Mouse (Mus musculus): Measurements from ENCODE around the gene Ppara. TPM values are rescaled to one million over a fixed set of nuclear protein-coding genes. Genes with fewer than 3 reads are reported as not detected.

Gene Ppara
- polyA plus RNA-seq, 1 experiment from 2014 or later = 20.5 TPM

GRCm38 (mm10) chr15:85705566-85706332 lies 29.0 kb upstream of the Ppara start:
- Histone ChIP-seq H3K27ac (no peak overlapping the region), H3K4me1 (replicated peaks) (peaks cover 20% of the 10 kb centered on the region), H3K4me2 (no peak overlapping the region), H3K4me3 (no peak overlapping the region), H3K27me3 (no peaks in the 10 kb centered on the region), H3K9ac (no peak overlapping the region), H3K9me3 (replicated peaks) (no peaks in the 10 kb centered on the region), H3K36me3 (peaks cover 47% of the 10 kb centered on the region)
- WGBS = 74% methylated on average over 13 of the region's 13 CpGs
- no peak for ATAC-seq (replicated peaks; ENCODE audit: insufficient number of reproducible peaks, insufficient read depth, low FRiP score, low read depth)

DNA sequence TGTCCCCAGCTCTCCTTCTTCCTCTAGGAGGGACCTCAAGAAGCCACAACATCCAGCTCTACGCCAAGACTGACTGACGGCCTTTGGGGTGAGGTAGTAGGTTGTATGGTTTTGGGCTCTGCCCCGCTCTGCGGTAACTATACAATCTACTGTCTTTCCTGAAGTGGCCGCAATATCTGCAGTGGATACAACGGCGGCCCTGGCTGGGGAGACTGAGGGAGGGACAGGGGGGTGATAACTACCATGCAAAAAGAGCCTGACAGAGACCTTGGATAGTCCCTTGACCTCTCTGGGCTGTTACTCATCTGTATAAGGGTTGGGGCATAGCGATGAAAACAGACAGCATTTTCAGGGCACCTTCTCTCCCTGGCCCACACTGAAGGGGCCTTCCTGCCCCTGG lies 28.3 kb upstream of the Ppara start:
- peaks cover 40% of the 10 kb centered on the region for H3K36me3 ChIP-seq
- H3K4me1 ChIP-seq (replicated peaks) = peaks cover 20% of the 10 kb centered on the region
- peaks cover 5% of the 10 kb centered on the region for H3K27me3 ChIP-seq
- no peak overlapping the region for H3K4me2 ChIP-seq
- ATAC-seq (replicated peaks; ENCODE audit: insufficient number of reproducible peaks, insufficient read depth, low FRiP score, low read depth) = no peak
- no peak overlapping the region for H3K9ac ChIP-seq
- no peak overlapping the region for H3K27ac ChIP-seq
- no peaks in the 10 kb centered on the region for H3K9me3 ChIP-seq (replicated peaks)
- H3K4me3 ChIP-seq = no peak overlapping the region
- WGBS = 84% methylated on average over 8 of the region's 8 CpGs

DNA sequence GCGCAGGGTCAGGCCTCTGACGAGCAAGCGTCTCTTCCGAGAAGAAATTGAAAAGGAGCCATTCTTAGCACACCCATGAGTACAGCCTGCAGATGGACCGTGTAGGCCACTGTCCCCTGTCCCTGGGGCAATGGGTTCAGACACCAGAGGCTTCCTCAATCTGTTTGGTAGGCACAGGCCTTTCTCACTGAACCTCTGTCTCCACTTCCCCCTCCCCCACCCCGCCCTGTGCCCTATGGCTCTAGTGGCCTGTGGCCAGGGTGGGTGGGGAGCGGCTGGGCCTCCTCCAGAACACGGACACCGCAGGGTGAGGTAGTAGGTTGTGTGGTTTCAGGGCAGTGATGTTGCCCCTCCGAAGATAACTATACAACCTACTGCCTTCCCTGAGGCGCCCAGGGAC lies 27.8 kb upstream of the Ppara start:
- Histone ChIP-seq H3K9me3 (replicated peaks) (no peaks in the 10 kb centered on the region), H3K4me1 (replicated peaks) (peaks cover 20% of the 10 kb centered on the region), H3K9ac (no peak overlapping the region), H3K27me3 (peaks cover 9% of the 10 kb centered on the region), H3K27ac (no peak overlapping the region), H3K36me3 (peaks cover 36% of the 10 kb centered on the region), H3K4me3 (no peak overlapping the region), H3K4me2 (no peak overlapping the region)
- no peak for ATAC-seq (replicated peaks; ENCODE audit: insufficient number of reproducible peaks, insufficient read depth, low FRiP score, low read depth)
- 89% methylated on average over 11 of the region's 11 CpGs for WGBS

DNA sequence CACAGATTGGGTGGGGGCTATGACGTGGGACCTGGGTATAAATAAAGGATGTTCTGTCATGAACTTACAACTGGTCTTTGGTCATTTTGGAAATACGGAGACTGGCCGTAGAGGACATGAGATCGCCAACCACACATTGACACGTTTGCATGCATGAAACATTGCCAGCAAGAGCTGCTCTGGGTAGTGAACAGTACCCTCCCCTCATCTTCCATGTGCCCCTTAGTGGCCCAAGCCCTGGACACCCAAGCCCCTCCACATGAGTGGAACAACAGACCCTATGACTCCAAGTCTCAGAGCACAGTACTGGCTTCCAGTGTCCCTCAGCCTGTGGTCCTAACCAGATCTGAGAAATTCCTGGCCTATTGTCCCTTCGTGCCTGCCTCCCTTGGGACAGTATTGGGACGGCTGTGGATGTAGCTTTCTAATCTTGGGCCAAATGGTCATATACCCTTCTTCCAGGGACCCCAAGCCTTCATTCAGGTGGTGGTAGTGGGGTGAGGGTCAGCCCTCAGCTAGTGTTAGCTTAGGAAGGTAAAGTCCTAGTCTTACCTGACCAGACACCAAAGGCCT lies 27.2 kb upstream of the Ppara start:
- WGBS = 82% methylated on average over 7 of the region's 7 CpGs
- Histone ChIP-seq H3K9me3 (replicated peaks) (no peaks in the 10 kb centered on the region), H3K4me2 (no peak overlapping the region), H3K27me3 (peaks cover 9% of the 10 kb centered on the region), H3K4me1 (replicated peaks) (peaks cover 16% of the 10 kb centered on the region), H3K9ac (no peak overlapping the region), H3K4me3 (no peak overlapping the region), H3K27ac (no peak overlapping the region), H3K36me3 (peaks cover 31% of the 10 kb centered on the region)
- no peak for ATAC-seq (replicated peaks; ENCODE audit: insufficient number of reproducible peaks, insufficient read depth, low FRiP score, low read depth)

DNA sequence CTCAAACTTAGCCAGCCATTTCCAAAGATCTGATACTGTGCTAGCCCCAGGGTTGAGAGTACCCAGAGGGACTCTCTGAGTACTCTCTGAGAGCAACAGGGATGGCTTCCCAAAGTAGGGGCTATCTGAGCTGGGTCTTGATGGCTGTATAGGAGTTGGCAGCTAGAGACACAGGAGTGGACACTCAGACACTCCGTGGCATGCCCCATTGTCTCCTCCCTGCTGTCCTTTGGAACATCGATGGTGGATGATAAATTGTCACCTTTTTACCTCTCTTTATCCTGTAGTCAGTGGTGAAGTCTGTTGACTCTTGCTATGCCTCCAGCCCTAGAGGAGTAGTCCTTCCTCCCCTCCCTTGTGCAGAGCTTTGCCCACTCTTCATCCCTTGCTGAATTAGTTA lies 26.6 kb upstream of the Ppara start:
- H3K36me3 ChIP-seq = peaks cover 24% of the 10 kb centered on the region
- no peak for ATAC-seq (replicated peaks; ENCODE audit: insufficient number of reproducible peaks, insufficient read depth, low FRiP score, low read depth)
- peaks cover 11% of the 10 kb centered on the region for H3K27me3 ChIP-seq
- no peak overlapping the region for H3K9ac ChIP-seq
- H3K27ac ChIP-seq = no peak overlapping the region
- 90% methylated on average over 2 of the region's 2 CpGs for WGBS
- H3K9me3 ChIP-seq (replicated peaks) = no peaks in the 10 kb centered on the region
- no peak overlapping the region for H3K4me2 ChIP-seq
- H3K4me3 ChIP-seq = no peak overlapping the region
- peaks cover 13% of the 10 kb centered on the region for H3K4me1 ChIP-seq (replicated peaks)

GRCm38 (mm10) chr15:85708843-85709242 lies 25.9 kb upstream of the Ppara start:
- Histone ChIP-seq H3K27me3 (peaks cover 11% of the 10 kb centered on the region), H3K4me2 (no peak overlapping the region), H3K4me3 (no peak overlapping the region), H3K4me1 (replicated peaks) (peaks cover 13% of the 10 kb centered on the region), H3K9ac (no peak overlapping the region), H3K36me3 (peaks cover 18% of the 10 kb centered on the region), H3K27ac (0 out of 2 replicates have a peak overlapping the region, but pooled peaks have one; percentile 17), H3K9me3 (replicated peaks) (no peaks in the 10 kb centered on the region)
- 87% methylated on average over 4 of the region's 4 CpGs for WGBS
- 0 out of 2 replicates have a peak, but pooled peaks have one; percentile 13 for ATAC-seq (replicated peaks; ENCODE audit: insufficient number of reproducible peaks, insufficient read depth, low FRiP score, low read depth)

DNA sequence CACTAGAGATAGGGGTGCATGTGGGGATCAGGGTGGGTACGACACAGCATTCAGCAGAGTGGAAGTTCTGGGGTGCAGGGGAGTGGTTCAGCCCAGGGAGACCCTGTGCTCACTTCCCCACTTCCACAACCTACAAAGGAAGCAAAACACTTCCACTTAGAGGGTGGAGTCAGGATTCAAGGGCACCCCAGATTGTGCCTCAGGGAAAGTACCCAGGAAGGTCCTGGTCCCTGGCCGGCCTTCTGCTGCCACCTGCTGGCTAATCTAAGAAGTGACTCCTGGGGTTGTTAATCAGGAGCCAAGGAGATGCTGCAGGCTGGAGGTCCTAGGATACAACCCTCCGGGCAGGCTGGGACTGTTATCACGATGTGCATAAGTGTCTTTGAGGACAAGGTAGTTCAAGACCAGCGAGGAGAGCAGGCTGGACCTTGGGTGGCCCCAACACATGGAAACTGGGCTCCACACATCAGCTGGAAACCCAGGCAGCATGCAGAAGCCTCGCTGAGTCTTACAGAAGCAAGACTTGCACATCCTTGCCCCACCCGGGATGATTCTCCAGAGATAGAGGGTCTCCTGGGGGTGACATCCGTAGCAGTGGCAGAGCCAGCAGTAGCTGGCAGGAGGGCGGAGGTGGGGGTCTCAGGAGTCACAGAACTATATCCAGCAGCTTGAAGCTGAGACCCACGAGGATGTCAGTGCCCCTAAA lies 25.4 kb upstream of the Ppara start:
- Histone ChIP-seq H3K9ac (no peak overlapping the region), H3K27me3 (peaks cover 11% of the 10 kb centered on the region), H3K4me3 (no peak overlapping the region), H3K36me3 (peaks cover 12% of the 10 kb centered on the region), H3K27ac (0 out of 2 replicates have a peak overlapping the region, but pooled peaks have one; percentile 17), H3K4me2 (no peak overlapping the region), H3K4me1 (replicated peaks) (peaks cover 13% of the 10 kb centered on the region), H3K9me3 (replicated peaks) (no peaks in the 10 kb centered on the region)
- 33% methylated on average over 10 of the region's 10 CpGs for WGBS
- ATAC-seq (replicated peaks; ENCODE audit: insufficient number of reproducible peaks, insufficient read depth, low FRiP score, low read depth) = peak; percentile 18; the same call in 1 of the 2 replicates

- H3K4me1 ChIP-seq (replicated peaks) = peaks cover 13% of the 10 kb centered on the region
- H3K9me3 ChIP-seq (replicated peaks) = no peaks in the 10 kb centered on the region
- H3K4me2 ChIP-seq = no peak overlapping the region
- WGBS = 0% methylated on average over 6 of the region's 8 CpGs
- peaks cover 11% of the 10 kb centered on the region for H3K27me3 ChIP-seq
- no peak overlapping the region for H3K4me3 ChIP-seq
- no peak overlapping the region for H3K9ac ChIP-seq
- H3K27ac ChIP-seq = no peak overlapping the region
- ATAC-seq (replicated peaks; ENCODE audit: insufficient number of reproducible peaks, insufficient read depth, low FRiP score, low read depth) = peak; percentile 27
- H3K36me3 ChIP-seq = peaks cover 4% of the 10 kb centered on the region
Observed at GRCm38 (mm10) chr15:85710179-85710578, 24.6 kb upstream of the Ppara start.

DNA sequence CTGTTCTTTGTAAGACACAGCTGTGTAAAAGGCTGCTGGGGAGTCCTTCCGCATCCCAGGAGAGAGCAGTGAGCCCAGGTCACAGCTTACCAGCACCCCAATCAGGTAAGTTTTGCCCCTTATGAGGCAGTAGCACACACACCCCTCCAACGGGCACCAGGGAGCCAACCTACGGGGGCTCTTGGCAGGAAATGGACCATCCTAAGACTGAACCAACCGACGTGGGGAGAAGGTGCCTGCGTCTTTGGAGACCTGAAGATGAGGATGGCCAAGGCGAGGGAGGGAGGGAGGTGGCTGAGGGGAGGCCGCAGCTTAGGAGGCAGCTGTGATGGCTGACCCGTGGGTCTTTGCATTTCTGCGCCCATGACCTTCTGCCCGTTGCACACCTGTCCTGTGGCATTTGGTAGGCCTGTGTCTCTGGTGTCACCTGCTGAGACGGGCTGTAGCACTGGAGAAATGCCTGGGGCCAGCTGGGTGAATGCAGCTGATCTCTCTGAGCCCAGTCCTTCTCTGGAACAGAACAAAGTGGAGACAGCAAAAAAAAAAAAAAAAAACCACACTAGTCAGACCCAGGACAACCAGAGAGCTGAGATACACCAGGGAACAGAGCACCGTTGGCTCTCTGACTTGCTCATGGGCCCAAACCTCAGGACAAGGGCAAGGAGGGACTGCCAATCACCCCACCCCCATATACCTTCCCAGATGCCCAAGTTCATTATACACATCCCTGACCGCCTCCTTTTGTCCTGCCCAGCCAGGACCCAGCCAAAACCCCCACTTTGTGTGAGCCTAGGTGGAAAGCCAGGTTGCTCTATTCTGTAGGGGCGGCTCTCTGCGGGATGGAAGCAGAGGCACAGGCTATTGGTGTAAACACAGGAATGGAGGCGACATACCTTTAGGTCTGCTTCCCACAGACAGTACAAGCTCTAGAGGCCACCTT lies 23.9 kb upstream of the Ppara start:
- Histone ChIP-seq H3K9ac (no peak overlapping the region), H3K9me3 (replicated peaks) (no peaks in the 10 kb centered on the region), H3K4me3 (no peak overlapping the region), H3K27ac (no peak overlapping the region), H3K4me1 (replicated peaks) (peaks cover 13% of the 10 kb centered on the region), H3K4me2 (no peak overlapping the region), H3K36me3 (no peaks in the 10 kb centered on the region; the same call in 1 of the 2 replicates), H3K27me3 (peaks cover 11% of the 10 kb centered on the region)
- no peak for ATAC-seq (replicated peaks; ENCODE audit: insufficient number of reproducible peaks, insufficient read depth, low FRiP score, low read depth)
- WGBS = 75% methylated on average over 17 of the region's 17 CpGs

- H3K4me2 ChIP-seq = no peak overlapping the region
- no peaks in the 10 kb centered on the region for H3K36me3 ChIP-seq
- no peak overlapping the region for H3K27ac ChIP-seq
- H3K9me3 ChIP-seq (replicated peaks) = no peaks in the 10 kb centered on the region
- no peak overlapping the region for H3K9ac ChIP-seq
- H3K4me3 ChIP-seq = no peak overlapping the region
- H3K27me3 ChIP-seq = peaks cover 11% of the 10 kb centered on the region
- peaks cover 13% of the 10 kb centered on the region for H3K4me1 ChIP-seq (replicated peaks)
- ATAC-seq (replicated peaks; ENCODE audit: insufficient number of reproducible peaks, insufficient read depth, low FRiP score, low read depth) = no peak
- 39% methylated on average over 5 of the region's 5 CpGs for WGBS
Observed at GRCm38 (mm10) chr15:85712565-85713168, 22.1 kb upstream of the Ppara start.
